Mouse (Mus musculus) right cerebral cortex, postnatal 25 days (tissue): ENCODE data around the gene Nedd8.

Source experiments
- DNase-seq: peaks from one replicate; pipeline ENCODE4 v3.0.0; 2022

Gene Nedd8

GRCm38 (mm10) chr14:55671833-55672740 is at the start of gene Nedd8, which contains the start of gene Gmpr2:
TSS of gene Nedd8 (minus strand) at chr14:55672124.
TSS of gene Gmpr2 (plus strand) at chr14:55671941.
- DNase-seq, result peak; percentile 93

DNA sequence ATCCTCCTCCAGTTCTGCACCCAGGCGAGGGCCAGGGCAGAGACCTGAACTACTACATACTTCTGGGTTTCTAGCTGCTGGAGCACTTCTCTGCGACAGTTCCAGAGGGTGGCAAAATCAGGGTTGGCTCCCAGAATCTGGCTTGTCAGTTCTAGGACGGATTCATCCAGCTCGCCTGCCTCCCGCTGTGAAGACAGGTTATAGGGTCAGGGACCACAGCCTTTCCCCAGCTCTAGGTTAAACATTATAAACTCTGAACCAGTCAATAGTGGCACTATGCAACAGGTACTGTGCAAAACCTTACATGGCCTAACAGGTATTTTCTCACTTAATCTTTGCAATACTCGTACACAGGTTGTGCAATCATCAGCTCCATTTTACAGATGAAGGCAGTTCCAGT is 49.2 kb upstream of the Nedd8 start:
- no peak for DNase-seq

DNA sequence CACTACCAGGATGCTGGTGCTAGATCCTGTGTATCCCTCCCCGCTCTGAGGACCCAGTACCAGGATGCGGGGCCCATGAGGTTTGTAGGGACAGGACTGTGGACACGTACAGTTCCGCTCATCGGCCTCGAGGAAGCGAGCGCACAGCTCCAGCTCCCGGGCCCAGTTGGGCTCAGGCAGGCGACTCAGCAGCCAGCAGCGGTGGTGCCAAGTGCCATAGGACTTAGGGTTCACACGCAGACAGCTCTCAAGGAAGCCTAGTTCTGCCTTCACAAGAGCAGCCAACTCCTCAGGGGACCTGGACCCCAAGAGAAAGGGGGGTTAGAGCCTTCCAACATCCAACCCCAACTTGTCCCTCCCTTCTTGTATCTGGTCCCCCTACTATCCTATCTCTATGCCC is 48.7 kb upstream of the Nedd8 start:
- DNase-seq, result no peak

DNA sequence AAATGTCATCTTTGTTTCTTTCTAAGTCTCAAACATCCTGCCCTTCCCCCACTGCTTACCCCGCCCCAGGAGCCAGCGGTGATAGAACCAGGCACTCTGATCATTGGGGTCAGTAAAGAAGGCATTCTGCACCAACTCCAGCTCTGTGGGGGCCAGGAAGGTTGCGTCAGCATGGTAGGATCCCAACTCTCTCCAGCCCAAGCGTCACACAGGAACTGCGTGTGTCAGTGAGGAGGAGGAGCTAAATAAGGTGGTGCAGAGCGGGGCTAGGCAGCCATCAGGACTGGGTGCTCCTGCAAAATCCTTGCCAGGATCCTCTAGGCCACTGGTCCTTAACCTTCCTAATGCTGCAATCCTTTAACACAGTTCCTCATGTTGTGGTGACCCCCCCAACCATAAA is 47.8 kb upstream of the Nedd8 start:
- no peak for DNase-seq

DNA sequence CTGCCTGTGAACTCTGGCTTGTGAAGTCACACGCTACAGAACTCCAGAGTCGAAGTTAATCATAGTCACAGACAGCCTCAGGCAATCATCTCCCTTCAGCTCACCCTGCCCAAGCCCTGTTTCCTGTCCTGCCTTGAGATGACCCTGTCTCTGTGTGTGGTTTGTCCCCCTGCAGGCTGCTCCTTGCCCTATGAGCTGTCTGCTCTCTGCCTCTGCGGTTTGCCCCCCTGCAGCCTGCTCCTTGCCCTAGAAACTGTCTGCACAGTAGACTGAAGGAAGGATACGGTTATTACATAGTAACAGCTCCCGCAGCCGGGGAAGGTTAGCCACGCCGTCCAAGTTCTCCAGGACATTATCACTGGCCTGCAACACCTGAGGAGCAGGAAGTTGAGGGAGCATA is 45.0 kb upstream of the Nedd8 start:
- no peak for DNase-seq

DNA sequence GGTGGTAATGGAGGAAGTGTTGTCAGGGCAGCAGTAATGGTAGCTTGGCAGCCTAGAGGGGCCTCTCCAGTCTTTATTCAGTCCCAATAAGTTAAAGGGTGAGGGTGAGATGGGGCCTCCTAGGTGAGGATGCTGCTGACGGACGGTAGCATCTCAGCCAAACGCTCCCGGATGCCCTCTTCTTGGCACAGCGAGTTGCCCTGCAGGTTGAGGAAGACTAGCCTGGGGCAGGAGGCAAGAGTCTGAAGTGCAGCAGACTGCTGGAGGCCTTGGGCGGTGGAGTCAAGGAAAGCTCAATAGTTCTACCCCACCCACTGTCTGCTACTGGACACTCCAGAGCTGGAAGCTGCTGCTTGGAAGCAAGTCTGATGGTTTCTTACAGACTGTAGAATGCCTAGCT is 44.3 kb upstream of the Nedd8 start:
- no peak for DNase-seq

GRCm38 (mm10) chr14:55714893-55715292 is 43.0 kb upstream of the Nedd8 start:
- DNase-seq, result no peak

DNA sequence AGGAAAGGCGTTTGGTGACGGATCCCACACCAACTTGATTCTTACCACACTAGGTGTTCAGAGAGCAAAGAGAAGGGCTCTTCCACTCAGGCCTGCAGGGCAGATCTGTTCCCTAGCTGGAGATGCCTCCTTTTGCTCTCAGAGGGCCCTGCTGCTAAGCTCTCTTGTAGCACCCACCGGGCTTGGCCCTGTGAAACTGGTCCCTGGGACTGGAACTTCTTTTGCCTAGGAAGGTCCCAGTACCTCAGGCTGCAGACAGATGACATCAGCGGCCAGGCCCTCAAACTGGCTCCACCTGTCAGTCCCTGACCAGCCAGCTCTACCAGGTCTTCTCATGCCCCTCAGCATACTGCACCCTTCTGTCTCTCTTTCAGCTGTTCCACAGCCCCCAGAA is 41.8 kb upstream of the Nedd8 start, which contains the start of gene Tgm1:
Gene Tgm1 (minus strand): TSS at position 198 of the 394 bp plus-strand sequence.
- DNase-seq, result no peak

- no peak for DNase-seq
Measured at GRCm38 (mm10) chr14:55713007-55713728, 41.2 kb upstream of the Nedd8 start.

GRCm38 (mm10) chr14:55711786-55712185 is 39.9 kb upstream of the Nedd8 start:
- no peak for DNase-seq

DNA sequence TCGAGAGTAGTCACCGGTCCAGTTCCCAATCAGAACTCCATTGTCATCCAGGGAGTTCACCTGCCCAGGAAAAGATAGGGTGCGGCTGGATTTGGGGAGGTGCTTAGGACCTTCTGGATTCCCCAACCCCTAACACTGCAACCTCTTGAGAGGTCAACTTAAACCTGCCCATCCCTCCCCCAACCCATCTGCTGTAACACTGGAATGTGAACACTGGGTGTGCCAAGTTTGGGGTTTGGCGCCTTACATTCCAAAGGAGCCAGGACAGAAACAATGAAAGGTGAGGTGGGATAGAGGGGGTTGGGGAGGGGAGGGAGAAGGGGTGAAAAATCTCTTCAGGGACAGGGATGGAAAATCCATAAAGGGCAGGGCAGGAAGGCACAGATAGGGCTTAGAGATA is 37.6 kb upstream of the Nedd8 start:
- DNase-seq, result no peak

DNA sequence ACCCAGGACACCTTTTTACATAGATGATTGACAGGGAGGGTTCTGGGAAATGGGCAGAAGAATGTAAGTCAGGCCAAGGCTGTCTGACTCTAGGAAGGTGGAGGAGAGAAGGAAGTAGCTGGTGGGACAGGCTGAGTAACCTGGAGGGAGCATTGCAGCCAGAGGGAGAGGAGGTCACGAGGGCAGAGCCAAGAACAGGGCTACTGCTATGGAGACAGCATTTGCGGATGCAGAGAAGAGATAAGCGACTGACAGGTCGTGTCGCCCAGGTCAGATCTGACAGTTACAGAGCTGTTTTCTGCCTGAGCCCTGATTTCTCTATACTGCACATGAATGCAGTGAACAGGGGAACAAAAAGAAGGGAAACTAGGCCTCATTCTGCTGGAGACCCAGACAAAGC is 35.5 kb upstream of the Nedd8 start:
- no peak for DNase-seq

GRCm38 (mm10) chr14:55706051-55706600 is 34.2 kb upstream of the Nedd8 start:
- no peak for DNase-seq

GRCm38 (mm10) chr14:55702761-55703160 is 30.8 kb upstream of the Nedd8 start:
- DNase-seq, result no peak

GRCm38 (mm10) chr14:55701131-55701530 is 29.2 kb upstream of the Nedd8 start:
- DNase-seq, result no peak

DNA sequence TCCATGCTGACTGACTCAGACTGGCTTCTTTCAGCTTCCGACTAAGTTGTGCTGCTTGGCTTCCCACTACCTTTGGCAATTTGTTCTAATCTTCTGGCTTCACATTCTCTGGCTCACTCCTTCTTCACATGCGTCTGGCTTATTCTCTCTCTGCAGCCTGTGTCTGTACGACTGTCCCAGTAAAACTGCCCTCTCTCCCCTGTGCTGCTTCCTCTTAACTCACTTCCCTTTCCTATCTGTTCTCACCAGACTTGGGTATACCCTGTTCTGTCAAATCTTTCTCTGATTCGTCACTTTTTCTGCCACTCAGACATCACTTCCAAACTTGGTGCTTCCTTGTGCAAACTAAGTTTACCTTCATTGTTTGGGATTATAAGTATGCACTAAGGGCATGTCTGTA is 25.3 kb upstream of the Nedd8 start:
- no peak for DNase-seq

- DNase-seq, result no peak
Measured at GRCm38 (mm10) chr14:55689433-55689832, 17.5 kb upstream of the Nedd8 start.

- DNase-seq, result no peak
Measured at GRCm38 (mm10) chr14:55682118-55682493, 10.2 kb upstream of the Nedd8 start.

- DNase-seq, result peak; percentile 96
Measured at GRCm38 (mm10) chr14:55681160-55682117, 9.5 kb upstream of the Nedd8 start, which contains the start of gene Tinf2. TSS of gene Tinf2 (minus strand) at chr14:55681820.

DNA sequence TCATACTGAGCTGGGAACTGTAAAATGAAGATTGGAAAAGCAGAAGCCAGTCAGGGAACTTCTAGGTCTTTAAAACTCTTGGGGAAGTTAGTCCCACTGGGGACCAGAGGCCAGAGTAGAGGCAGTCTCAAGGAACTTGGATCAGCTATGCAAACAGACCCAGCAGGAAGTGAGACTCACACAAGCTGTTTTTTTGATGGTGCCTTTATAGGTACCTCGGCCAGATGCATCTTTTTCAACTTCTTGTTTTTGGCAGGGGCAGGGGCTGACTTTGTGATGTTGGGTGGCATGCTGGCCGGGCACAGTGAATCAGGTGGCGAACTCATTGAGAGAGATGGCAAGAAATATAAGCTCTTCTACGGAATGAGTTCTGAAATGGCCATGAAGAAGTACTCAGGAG is 5.7 kb upstream of the Nedd8 start:
- no peak for DNase-seq

DNA sequence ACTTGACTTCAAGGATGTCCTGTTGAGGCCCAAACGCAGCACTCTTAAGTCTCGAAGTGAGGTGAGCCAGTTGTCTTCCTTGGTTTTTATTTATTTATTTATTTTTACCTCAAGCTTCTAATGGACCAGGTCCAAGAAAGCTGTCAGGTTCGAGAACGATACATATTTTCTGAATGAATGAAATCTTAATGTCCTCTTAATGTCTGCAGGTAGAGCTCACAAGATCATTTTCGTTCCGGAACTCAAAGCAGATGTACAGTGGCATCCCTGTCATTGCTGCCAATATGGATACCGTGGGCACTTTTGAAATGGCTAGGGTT is 777 bp upstream of the Nedd8 start:
- DNase-seq, result no peak

- DNase-seq, result no peak
Measured at GRCm38 (mm10) chr14:55671486-55671832, 465 bp downstream of the Nedd8 start.

- DNase-seq, result no peak
Measured at GRCm38 (mm10) chr14:55660636-55661035, 11.3 kb downstream of the Nedd8 start.
